Mouse (Mus musculus): ENCODE measurements around the gene Lrrc75a. TPM values are rescaled to one million over a fixed set of nuclear protein-coding genes. Genes with fewer than 3 reads are reported as not detected.

The Lrrc75a gene
- polyA plus RNA-seq, 1 experiment from 2014 or later = 19.4 TPM

DNA sequence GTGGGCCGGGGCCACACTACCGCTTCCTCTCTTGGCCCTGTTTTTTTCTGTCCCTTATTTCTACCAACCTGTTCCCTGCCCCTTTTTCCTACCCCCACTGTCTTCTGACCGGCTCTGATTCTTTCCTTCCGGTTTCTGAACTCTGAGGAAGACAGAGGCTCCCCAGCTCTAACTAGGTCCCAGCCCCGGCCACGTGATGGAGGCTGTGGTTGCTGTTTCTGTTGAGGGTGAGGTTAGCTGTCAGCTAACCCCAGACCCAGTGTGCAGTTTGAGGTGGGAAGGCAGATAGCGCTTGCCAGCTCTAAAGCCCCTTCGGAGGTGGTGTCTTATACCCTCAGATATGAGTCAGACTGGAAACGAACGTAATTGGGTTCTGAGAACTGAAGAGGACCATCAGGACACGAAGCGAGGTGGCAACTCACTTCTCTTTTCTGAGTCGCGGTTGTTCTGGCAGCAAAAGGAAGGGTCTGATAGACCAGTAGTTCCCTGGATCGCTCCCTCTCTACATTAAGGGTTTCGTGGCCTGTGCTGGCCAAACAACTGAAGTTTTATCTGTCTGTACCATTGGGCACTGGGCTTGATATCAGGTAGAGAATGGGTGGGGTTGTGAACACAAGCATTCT is 71.7 kb downstream of the Lrrc75a start:
- Histone ChIP-seq H3K36me3 (ENCODE audit: control insufficient read depth, insufficient read depth, low read length) (no peaks in the 10 kb centered on the region), H3K9me3 (ENCODE audit: control insufficient read depth, low read length) (no peaks in the 10 kb centered on the region), H3K4me2 (ENCODE audit: low read length) (peak overlapping the region; percentile 99), H3K27me3 (ENCODE audit: control insufficient read depth, insufficient read depth, low read length) (no peaks in the 10 kb centered on the region), H3K9ac (ENCODE audit: low read length) (peak overlapping the region; percentile 71), H3K4me1 (ENCODE audit: control insufficient read depth in 2 of 2, insufficient read depth in 2 of 2, low read length in 2 of 2) (peaks cover 5 to 6% of the 10 kb centered on the region in 2 experiments; a peak in 2 of 4 replicates), H3K27ac (replicated peaks in 1 of 2; ENCODE audit: control insufficient read depth in 1 of 2, insufficient read depth in 1 of 2, low read depth in 2 of 2, low read length in 2 of 2) (no peak overlapping the region), H3K4me3 (ENCODE audit: control insufficient read depth in 1 of 2, insufficient read depth in 1 of 2, low read depth in 1 of 2, low read length in 2 of 2) (peak overlapping the region; percentile 45 to 60)
- 50% methylated on average over 16 of the region's 16 CpGs for WGBS
- no peak for ATAC-seq (ENCODE audit: insufficient number of reproducible peaks, insufficient read depth, low FRiP score, low read depth)

DNA sequence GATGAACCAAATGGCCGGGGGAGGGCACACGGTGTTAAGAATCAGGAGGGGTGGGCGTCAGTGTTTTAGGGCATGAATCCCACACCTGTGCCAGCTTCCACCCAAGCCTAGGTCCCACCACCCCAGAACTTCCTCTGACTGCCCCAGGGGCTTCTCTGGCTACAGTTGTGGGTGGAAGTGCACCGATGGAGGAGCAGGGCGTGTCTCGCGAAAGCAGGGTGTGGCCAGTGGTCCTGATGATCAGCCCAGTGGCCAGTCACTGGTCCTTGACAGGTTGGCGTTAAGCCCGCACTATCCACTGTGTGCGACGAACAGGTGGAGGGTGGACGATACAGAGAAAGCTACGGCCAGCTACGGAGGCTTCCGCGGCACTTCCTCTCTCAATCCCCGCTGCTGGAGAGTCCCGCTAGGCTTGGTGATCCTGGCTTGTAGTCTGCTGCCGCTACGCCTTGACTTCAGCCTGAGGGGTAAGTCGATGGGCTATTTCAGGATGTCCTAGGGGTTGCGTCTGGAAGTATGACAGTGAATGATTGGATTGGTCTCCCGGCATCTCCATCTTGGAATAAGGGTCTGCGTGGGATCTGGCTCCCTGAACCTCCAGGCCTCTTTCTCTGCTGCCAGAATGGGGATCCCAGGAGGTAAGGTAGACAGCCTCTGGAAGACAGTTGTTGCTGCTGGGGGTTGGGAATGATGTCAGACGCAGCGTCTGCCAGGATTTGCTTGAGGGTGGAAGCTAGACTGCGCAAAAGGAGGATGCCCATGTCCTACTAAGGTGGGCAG is 72.5 kb downstream of the Lrrc75a start:
- Histone ChIP-seq H3K27me3 (ENCODE audit: control insufficient read depth, insufficient read depth, low read length) (no peaks in the 10 kb centered on the region), H3K27ac (replicated peaks in 1 of 2; ENCODE audit: control insufficient read depth in 1 of 2, insufficient read depth in 1 of 2, low read depth in 2 of 2, low read length in 2 of 2) (no peak overlapping the region), H3K4me2 (ENCODE audit: low read length) (peak overlapping the region; percentile 99), H3K9ac (ENCODE audit: low read length) (peak overlapping the region; percentile 71), H3K4me3 (ENCODE audit: control insufficient read depth in 1 of 2, insufficient read depth in 1 of 2, low read depth in 1 of 2, low read length in 2 of 2) (peak overlapping the region; percentile 45 to 60), H3K9me3 (ENCODE audit: control insufficient read depth, low read length) (no peaks in the 10 kb centered on the region), H3K4me1 (ENCODE audit: control insufficient read depth in 2 of 2, insufficient read depth in 2 of 2, low read length in 2 of 2) (peaks cover 5 to 6% of the 10 kb centered on the region in 2 experiments; a peak in 2 of 4 replicates), H3K36me3 (ENCODE audit: control insufficient read depth, insufficient read depth, low read length) (no peaks in the 10 kb centered on the region)
- WGBS = 5% methylated on average over 27 of the region's 27 CpGs
- ATAC-seq (ENCODE audit: insufficient number of reproducible peaks, insufficient read depth, low FRiP score, low read depth) = peak; percentile 56

DNA sequence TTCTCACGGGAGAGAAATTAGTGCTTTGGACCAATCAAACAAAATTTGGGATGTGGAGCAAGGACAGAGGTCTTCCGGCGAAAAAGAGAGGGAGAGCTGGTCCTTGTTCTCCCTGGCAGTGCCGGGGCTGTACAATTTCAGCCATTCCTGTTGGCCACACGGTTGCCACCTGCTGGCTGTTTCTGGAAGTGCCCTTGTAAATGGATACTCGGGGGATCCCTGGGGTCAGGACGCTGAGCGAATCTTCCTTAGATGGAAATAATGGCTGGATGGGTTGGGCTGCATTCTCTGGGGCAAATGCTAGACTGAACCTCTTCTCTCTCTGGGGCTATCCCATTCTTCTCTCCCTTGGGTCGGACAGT is 73.0 kb downstream of the Lrrc75a start:
- under 1% methylated on average over 9 of the region's 9 CpGs for WGBS
- H3K4me2 ChIP-seq (ENCODE audit: low read length) = peak overlapping the region; percentile 99

DNA sequence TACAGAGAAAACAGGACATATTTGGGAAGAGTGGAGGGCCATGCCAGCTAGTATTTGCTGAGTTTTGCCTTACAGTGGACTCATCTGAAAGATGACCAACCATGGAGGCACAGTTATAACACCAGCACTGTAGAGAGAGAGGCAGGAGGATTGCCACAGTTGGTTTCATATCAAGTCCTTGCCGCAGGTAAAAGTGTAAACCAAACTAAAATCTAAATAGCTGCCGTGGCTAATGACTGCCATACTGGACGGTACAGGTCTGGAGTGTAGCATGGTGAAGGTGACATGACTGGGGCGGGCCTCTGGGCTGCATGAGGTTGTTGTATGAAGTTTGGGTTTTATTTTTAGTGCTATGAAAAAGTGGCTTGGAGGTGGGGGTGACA is 73.6 kb downstream of the Lrrc75a start:
- no peak for ATAC-seq (ENCODE audit: insufficient number of reproducible peaks, insufficient read depth, low FRiP score, low read depth)
- H3K4me3 ChIP-seq (ENCODE audit: control insufficient read depth in 1 of 2, insufficient read depth in 1 of 2, low read depth in 1 of 2, low read length in 2 of 2) = no peak overlapping the region
- H3K27ac ChIP-seq (replicated peaks in 1 of 2; ENCODE audit: control insufficient read depth in 1 of 2, insufficient read depth in 1 of 2, low read depth in 2 of 2, low read length in 2 of 2) = no peak overlapping the region
- H3K9me3 ChIP-seq (ENCODE audit: control insufficient read depth, low read length) = no peaks in the 10 kb centered on the region
- peak overlapping the region; percentile 99; the same call in 1 of the 2 replicates for H3K4me2 ChIP-seq (ENCODE audit: low read length)
- 76% methylated on average over 4 of the region's 4 CpGs for WGBS
- H3K36me3 ChIP-seq (ENCODE audit: control insufficient read depth, insufficient read depth, low read length) = no peaks in the 10 kb centered on the region
- peaks cover 5 to 6% of the 10 kb centered on the region in 2 experiments; a peak in 2 of 4 replicates for H3K4me1 ChIP-seq (ENCODE audit: control insufficient read depth in 2 of 2, insufficient read depth in 2 of 2, low read length in 2 of 2)
- no peaks in the 10 kb centered on the region for H3K27me3 ChIP-seq (ENCODE audit: control insufficient read depth, insufficient read depth, low read length)
- H3K9ac ChIP-seq (ENCODE audit: low read length) = no peak overlapping the region

More for the DNA sequence above, 73.0 kb downstream of the Lrrc75a start:
- H3K9ac ChIP-seq (ENCODE audit: low read length) = peak overlapping the region; percentile 71
- H3K9me3 ChIP-seq (ENCODE audit: control insufficient read depth, low read length) = no peaks in the 10 kb centered on the region
- no peaks in the 10 kb centered on the region for H3K27me3 ChIP-seq (ENCODE audit: control insufficient read depth, insufficient read depth, low read length)
- peak overlapping the region; percentile 45 to 60 for H3K4me3 ChIP-seq (ENCODE audit: control insufficient read depth in 1 of 2, insufficient read depth in 1 of 2, low read depth in 1 of 2, low read length in 2 of 2)
- peaks cover 5 to 6% of the 10 kb centered on the region in 2 experiments; a peak in 2 of 4 replicates for H3K4me1 ChIP-seq (ENCODE audit: control insufficient read depth in 2 of 2, insufficient read depth in 2 of 2, low read length in 2 of 2)
- H3K27ac ChIP-seq (replicated peaks in 1 of 2; ENCODE audit: control insufficient read depth in 1 of 2, insufficient read depth in 1 of 2, low read depth in 2 of 2, low read length in 2 of 2) = no peak overlapping the region
- ATAC-seq (ENCODE audit: insufficient number of reproducible peaks, insufficient read depth, low FRiP score, low read depth) = peak; percentile 46
- no peaks in the 10 kb centered on the region for H3K36me3 ChIP-seq (ENCODE audit: control insufficient read depth, insufficient read depth, low read length)

- Histone ChIP-seq H3K9me3 (ENCODE audit: control insufficient read depth, low read length) (no peaks in the 10 kb centered on the region), H3K27me3 (ENCODE audit: control insufficient read depth, insufficient read depth, low read length) (no peaks in the 10 kb centered on the region), H3K36me3 (ENCODE audit: control insufficient read depth, insufficient read depth, low read length) (no peaks in the 10 kb centered on the region), H3K27ac (replicated peaks in 1 of 2; ENCODE audit: control insufficient read depth in 1 of 2, insufficient read depth in 1 of 2, low read depth in 2 of 2, low read length in 2 of 2) (no peak within 1 kb of the TSS), H3K4me2 (ENCODE audit: low read length) (peak within 1 kb of the TSS; percentile 99), H3K9ac (ENCODE audit: low read length) (peak within 1 kb of the TSS; percentile 71; the same call in 1 of the 2 replicates), H3K4me1 (ENCODE audit: control insufficient read depth in 2 of 2, insufficient read depth in 2 of 2, low read length in 2 of 2) (peaks cover 5 to 6% of the 10 kb centered on the region in 2 experiments; a peak in 2 of 4 replicates), H3K4me3 (ENCODE audit: control insufficient read depth in 1 of 2, insufficient read depth in 1 of 2, low read depth in 1 of 2, low read length in 2 of 2) (peak within 1 kb of the TSS; percentile 45 to 60)
- no peak for ATAC-seq (ENCODE audit: insufficient number of reproducible peaks, insufficient read depth, low FRiP score, low read depth)
- WGBS = 78% methylated on average over 6 of the region's 6 CpGs
Measured at GRCm38 (mm10) chr11:62573959-62574702, 74.2 kb downstream of the Lrrc75a start, which contains the start of gene Trpv2. Trpv2 (plus strand) TSS chr11:62574486.

DNA sequence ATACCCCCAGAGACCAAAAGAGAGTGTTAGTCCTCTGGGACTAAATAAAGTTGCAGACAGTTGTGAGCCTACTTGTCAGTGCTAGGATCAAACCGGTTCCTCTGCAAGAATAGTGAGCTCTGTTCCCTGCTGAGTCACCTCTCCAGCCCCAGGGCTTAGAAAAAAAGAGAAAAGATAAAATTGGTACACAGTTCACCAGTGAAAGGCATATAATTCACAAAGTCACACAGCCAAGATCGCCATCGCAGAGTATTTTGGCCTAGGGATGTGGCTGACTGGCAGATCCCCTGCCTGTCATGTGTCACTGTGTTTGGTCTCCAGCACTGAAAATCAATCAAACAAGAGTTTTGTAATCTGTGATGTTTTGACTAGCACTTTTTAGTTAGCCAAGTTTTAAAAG is 80.0 kb downstream of the Lrrc75a start:
- no peak overlapping the region for H3K4me3 ChIP-seq (ENCODE audit: control insufficient read depth in 1 of 2, insufficient read depth in 1 of 2, low read depth in 1 of 2, low read length in 2 of 2)
- WGBS = 75% methylated on average over 3 of the region's 3 CpGs
- ATAC-seq (ENCODE audit: insufficient number of reproducible peaks, insufficient read depth, low FRiP score, low read depth) = no peak
- H3K36me3 ChIP-seq (ENCODE audit: control insufficient read depth, insufficient read depth, low read length) = no peaks in the 10 kb centered on the region
- no peaks in the 10 kb centered on the region for H3K27me3 ChIP-seq (ENCODE audit: control insufficient read depth, insufficient read depth, low read length)
- no peak overlapping the region for H3K4me2 ChIP-seq (ENCODE audit: low read length)
- no peaks in the 10 kb centered on the region for H3K4me1 ChIP-seq (ENCODE audit: control insufficient read depth in 2 of 2, insufficient read depth in 2 of 2, low read length in 2 of 2)
- H3K9me3 ChIP-seq (ENCODE audit: control insufficient read depth, low read length) = no peaks in the 10 kb centered on the region
- H3K9ac ChIP-seq (ENCODE audit: low read length) = no peak overlapping the region
- H3K27ac ChIP-seq (replicated peaks in 1 of 2; ENCODE audit: control insufficient read depth in 1 of 2, insufficient read depth in 1 of 2, low read depth in 2 of 2, low read length in 2 of 2) = no peak overlapping the region

DNA sequence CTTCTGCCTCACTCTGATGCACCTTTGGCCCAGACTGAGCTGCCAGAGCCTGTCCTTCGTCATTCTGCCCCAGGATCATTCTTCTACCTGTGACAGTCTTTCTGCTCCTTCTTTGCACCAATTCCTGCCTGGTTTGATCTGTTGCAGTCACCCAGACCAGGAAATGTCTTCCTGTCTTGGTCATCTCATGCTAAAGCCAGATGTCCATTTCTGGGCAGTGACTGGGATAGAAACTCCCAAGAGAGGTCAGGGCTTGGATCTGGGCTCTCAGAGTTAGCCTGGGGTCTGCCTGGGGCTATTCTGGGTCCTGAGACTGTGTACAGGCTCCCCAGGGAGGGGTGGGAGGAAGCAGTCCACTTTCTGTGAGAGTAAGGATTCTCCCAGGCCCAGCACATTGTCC is 82.1 kb downstream of the Lrrc75a start:
- H3K9me3 ChIP-seq (ENCODE audit: control insufficient read depth, low read length) = no peaks in the 10 kb centered on the region
- no peak overlapping the region for H3K9ac ChIP-seq (ENCODE audit: low read length)
- no peak for ATAC-seq (ENCODE audit: insufficient number of reproducible peaks, insufficient read depth, low FRiP score, low read depth)
- H3K27me3 ChIP-seq (ENCODE audit: control insufficient read depth, insufficient read depth, low read length) = no peaks in the 10 kb centered on the region
- no peak overlapping the region for H3K4me3 ChIP-seq (ENCODE audit: control insufficient read depth in 1 of 2, insufficient read depth in 1 of 2, low read depth in 1 of 2, low read length in 2 of 2)
- H3K4me2 ChIP-seq (ENCODE audit: low read length) = no peak overlapping the region
- H3K36me3 ChIP-seq (ENCODE audit: control insufficient read depth, insufficient read depth, low read length) = no peaks in the 10 kb centered on the region
- no peaks in the 10 kb centered on the region for H3K4me1 ChIP-seq (ENCODE audit: control insufficient read depth in 2 of 2, insufficient read depth in 2 of 2, low read length in 2 of 2)
- WGBS = 46% methylated on average over 1 of the region's 1 CpGs
- no peak overlapping the region for H3K27ac ChIP-seq (replicated peaks in 1 of 2; ENCODE audit: control insufficient read depth in 1 of 2, insufficient read depth in 1 of 2, low read depth in 2 of 2, low read length in 2 of 2)

Measured in heart, embryonic 14.5 days (tissue).